9 mouse cellular contexts compared by ENCODE assay signal in genomic region chr2:139608810-139609209, GRCm38 (mm10).
DNase-seq lines count a peak whose midpoint lies in the region; ATAC-seq lines count a peak whose summit lies in the region.
"Had no signal": no experiment of that assay in that cellular context is flagged by ENCODE, and none has a peak within 500 bp of the region (broad histone marks: within the 10 kb centered on the region; RNA-seq: fewer than 3 reads in every experiment).

No protein-coding gene starts in this region.

- peaks cover 34% of the 10 kb centered on the region for H3K4me1 ChIP-seq in embryonic facial prominence, embryonic 15.5 days

- 15% methylated on average over 7 of the region's 7 CpGs for WGBS in embryonic facial prominence, embryonic 15.5 days

- 0 out of 2 replicates have a peak, but pooled peaks have one; percentile 34 for ATAC-seq in embryonic facial prominence, embryonic 15.5 days (ENCODE audit: insufficient number of reproducible peaks, low FRiP score, low TSS enrichment, low read depth)

- H3K9me3 ChIP-seq in embryonic facial prominence, embryonic 15.5 days (replicated peaks), result no peaks in the 10 kb centered on the region

- peak overlapping the region; percentile 39; the same call in 1 of the 2 replicates for H3K27ac ChIP-seq in embryonic facial prominence, embryonic 15.5 days (replicated peaks)
- H3K27ac ChIP-seq: macrophage had no signal

- no peaks in the 10 kb centered on the region for H3K36me3 ChIP-seq in embryonic facial prominence, embryonic 15.5 days

- peak; percentile 47 for DNase-seq in NIH3T3 (ENCODE audit: low read depth)
- DNase-seq in kidney, adult 11 months, result peak; percentile 24
- DNase-seq in mesoderm, embryonic 11.5 days (ENCODE audit: low read depth, low spot score), result peak; percentile 85
- DNase-seq in gastrocnemius, postnatal 4 days (ENCODE audit: low spot score in 2 of 2), result no peak
- no peak for DNase-seq in layer of hippocampus, adult 9-11 months
- no peak for DNase-seq in right cerebral cortex, postnatal 25 days
- DNase-seq in adrenal gland, adult 2 months, result no peak

- peak overlapping the region; percentile 39 for H3K4me2 ChIP-seq in embryonic facial prominence, embryonic 15.5 days (replicated peaks)

- H3K27me3 ChIP-seq in embryonic facial prominence, embryonic 15.5 days, result no peaks in the 10 kb centered on the region

- H3K4me3 ChIP-seq in embryonic facial prominence, embryonic 15.5 days (replicated peaks), result peak overlapping the region; percentile 7; the same call in 1 of the 2 replicates

- H3K9ac ChIP-seq in embryonic facial prominence, embryonic 15.5 days, result no peak overlapping the region

Comparison
In these comparisons a context has a peak if more than half of its experiments do, and no peak if none do; other contexts are left out.
1. DNase-seq: peak in NIH3T3 (single experiment), kidney, adult 11 months (single experiment) and mesoderm, embryonic 11.5 days (single experiment); none in gastrocnemius, postnatal 4 days (0 of 2), layer of hippocampus, adult 9-11 months (single experiment), right cerebral cortex, postnatal 25 days (single experiment) and adrenal gland, adult 2 months (single experiment).